Mouse (Mus musculus): ENCODE results near the gene Chpf. TPM values are rescaled to one million over a fixed set of nuclear protein-coding genes. Genes with fewer than 3 reads are reported as not detected.
A peak's percentile ranks its signal among the peaks of the same experiment; 100 is the strongest.

The Chpf gene
- total and polyA plus RNA-seq, 2 experiments from 2014 or later, result 56.8 to 80.4 TPM

GRCm38 (mm10) chr1:75477264-75477965, 1.7 kb downstream of the Chpf start:
- H3K9ac ChIP-seq, result no peak overlapping the region; the same call in 1 of the 2 replicates

GRCm38 (mm10) chr1:75476441-75476840, 2.7 kb downstream of the Chpf start:
- peaks cover 26% of the 10 kb centered on the region for H3K4me1 ChIP-seq (ENCODE audit: insufficient read depth)
- WGBS, result 95% methylated on average over 11 of the region's 11 CpGs
- H3K27me3 ChIP-seq (ENCODE audit: insufficient read depth, low read length), result no peaks in the 10 kb centered on the region
- DNase-seq, result no peak
- peaks cover 53% of the 10 kb centered on the region for H3K36me3 ChIP-seq (ENCODE audit: insufficient read depth)
- H3K27ac ChIP-seq (ENCODE audit: low read depth, low read length), result no peak overlapping the region
- H3K4me2 ChIP-seq (ENCODE audit: low read depth), result no peak overlapping the region
- no peak overlapping the region for H3K4me3 ChIP-seq (ENCODE audit: low read depth, low read length)
- H3K9ac ChIP-seq, result no peak overlapping the region
- no peaks in the 10 kb centered on the region for H3K9me3 ChIP-seq (ENCODE audit: low read length)
- TF ChIP-seq CTCF (IDR thresholded peaks at IDR 0.05; ENCODE audit: low read depth), result no peak
- no peak for ATAC-seq

More at GRCm38 (mm10) chr1:75477264-75477965, 1.7 kb downstream of the Chpf start:
- H3K9me3 ChIP-seq (ENCODE audit: low read length), result no peaks in the 10 kb centered on the region
- peak; percentile 83 for TF ChIP-seq CTCF (IDR thresholded peaks at IDR 0.05; ENCODE audit: low read depth)
- ATAC-seq (no peak), DNase-seq (peak; percentile 86)
- peaks cover 49% of the 10 kb centered on the region for H3K36me3 ChIP-seq (ENCODE audit: insufficient read depth)
- peak overlapping the region; percentile 85 for H3K4me3 ChIP-seq (ENCODE audit: low read depth, low read length)
- 11% methylated on average over 35 of the region's 35 CpGs for WGBS
- H3K4me2 ChIP-seq (ENCODE audit: low read depth), result peak overlapping the region; percentile 82
- H3K4me1 ChIP-seq (ENCODE audit: insufficient read depth), result peaks cover 26% of the 10 kb centered on the region
- H3K27ac ChIP-seq (ENCODE audit: low read depth, low read length), result no peak overlapping the region
- H3K27me3 ChIP-seq (ENCODE audit: insufficient read depth, low read length), result no peaks in the 10 kb centered on the region

DNA sequence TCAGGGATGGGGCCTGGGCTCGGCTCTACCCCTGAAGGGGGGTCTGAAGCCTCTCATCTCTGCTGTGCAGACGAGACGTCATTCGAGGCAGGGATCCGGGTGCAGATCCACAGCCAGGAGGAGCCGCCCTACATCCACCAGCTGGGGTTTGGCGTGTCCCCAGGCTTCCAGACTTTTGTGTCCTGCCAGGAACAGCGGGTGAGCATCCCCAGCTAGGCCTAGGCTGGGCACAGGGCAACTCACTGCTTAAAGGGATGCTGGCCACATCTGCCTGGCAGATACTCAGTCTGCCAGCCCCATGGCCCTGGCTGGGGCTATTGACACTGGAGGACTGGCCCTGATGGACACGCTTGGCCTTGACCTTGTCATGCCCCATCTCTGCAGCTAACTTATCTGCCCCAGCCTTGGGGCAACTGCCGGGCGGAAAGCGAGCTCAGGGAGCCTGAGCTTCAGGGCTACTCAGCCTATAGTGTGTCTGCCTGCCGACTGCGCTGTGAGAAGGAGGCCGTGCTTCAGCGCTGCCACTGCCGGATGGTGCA, 9.8 kb downstream of the Chpf start:
- H3K4me1 ChIP-seq (ENCODE audit: insufficient read depth), result peaks cover 4% of the 10 kb centered on the region; the same call in 1 of the 2 replicates

GRCm38 (mm10) chr1:75467215-75467927, 11.7 kb downstream of the Chpf start:
- H3K36me3 ChIP-seq (ENCODE audit: insufficient read depth), result peaks cover 7% of the 10 kb centered on the region
- H3K27ac ChIP-seq (ENCODE audit: low read depth, low read length), result no peak overlapping the region
- peak; percentile 85 for ATAC-seq
- TF ChIP-seq CTCF (IDR thresholded peaks at IDR 0.05; ENCODE audit: low read depth), result peak; percentile 96
- peaks cover 3% of the 10 kb centered on the region; the same call in 1 of the 2 replicates for H3K27me3 ChIP-seq (ENCODE audit: insufficient read depth, low read length)
- WGBS, result 8% methylated on average over 14 of the region's 14 CpGs
- DNase-seq, result peak; percentile 94
- peaks cover 4% of the 10 kb centered on the region; the same call in 1 of the 2 replicates for H3K4me1 ChIP-seq (ENCODE audit: insufficient read depth)
- H3K4me3 ChIP-seq (ENCODE audit: low read depth, low read length), result no peak overlapping the region
- H3K4me2 ChIP-seq (ENCODE audit: low read depth), result 0 out of 2 replicates have a peak overlapping the region, but pooled peaks have one; percentile 31
- no peak overlapping the region for H3K9ac ChIP-seq
- H3K9me3 ChIP-seq (ENCODE audit: low read length), result no peaks in the 10 kb centered on the region

More for the DNA sequence above, 9.8 kb downstream of the Chpf start:
- H3K36me3 ChIP-seq (ENCODE audit: insufficient read depth), result peaks cover 26% of the 10 kb centered on the region
- peaks cover 3% of the 10 kb centered on the region; the same call in 1 of the 2 replicates for H3K27me3 ChIP-seq (ENCODE audit: insufficient read depth, low read length)
- no peak for TF ChIP-seq CTCF (IDR thresholded peaks at IDR 0.05; ENCODE audit: low read depth)
- 82% methylated on average over 17 of the region's 17 CpGs for WGBS
- H3K4me2 ChIP-seq (ENCODE audit: low read depth), result no peak overlapping the region
- no peaks in the 10 kb centered on the region for H3K9me3 ChIP-seq (ENCODE audit: low read length)
- ATAC-seq (no peak), DNase-seq (no peak)
- no peak overlapping the region for H3K9ac ChIP-seq
- no peak overlapping the region for H3K4me3 ChIP-seq (ENCODE audit: low read depth, low read length)
- no peak overlapping the region for H3K27ac ChIP-seq (ENCODE audit: low read depth, low read length)

GRCm38 (mm10) chr1:75463652-75464204, 15.4 kb downstream of the Chpf start:
- no peak overlapping the region for H3K4me2 ChIP-seq (ENCODE audit: low read depth)
- 67% methylated on average over 5 of the region's 5 CpGs for WGBS
- ATAC-seq, result no peak
- peaks cover 4% of the 10 kb centered on the region for H3K4me1 ChIP-seq (ENCODE audit: insufficient read depth)
- no peak for DNase-seq
- no peaks in the 10 kb centered on the region for H3K9me3 ChIP-seq (ENCODE audit: low read length)
- H3K9ac ChIP-seq, result no peak overlapping the region
- no peak overlapping the region for H3K27ac ChIP-seq (ENCODE audit: low read depth, low read length)
- TF ChIP-seq CTCF (IDR thresholded peaks at IDR 0.05; ENCODE audit: low read depth), result no peak
- H3K36me3 ChIP-seq (ENCODE audit: insufficient read depth), result no peaks in the 10 kb centered on the region
- H3K4me3 ChIP-seq (ENCODE audit: low read depth, low read length), result no peak overlapping the region
- peaks cover 3% of the 10 kb centered on the region; the same call in 1 of the 2 replicates for H3K27me3 ChIP-seq (ENCODE audit: insufficient read depth, low read length)

GRCm38 (mm10) chr1:75462636-75463035, 16.5 kb downstream of the Chpf start:
- 63% methylated on average over 1 of the region's 1 CpGs for WGBS
- no peak overlapping the region for H3K27ac ChIP-seq (ENCODE audit: low read depth, low read length)
- no peak for ATAC-seq

More at GRCm38 (mm10) chr1:75462636-75463035, 16.5 kb downstream of the Chpf start:
- H3K9ac ChIP-seq, result no peak overlapping the region
- H3K27me3 ChIP-seq (ENCODE audit: insufficient read depth, low read length), result peaks cover under 1% of the 10 kb centered on the region; the same call in 1 of the 2 replicates
- no peak for TF ChIP-seq CTCF (IDR thresholded peaks at IDR 0.05; ENCODE audit: low read depth)
- H3K4me1 ChIP-seq (ENCODE audit: insufficient read depth), result peaks cover 4% of the 10 kb centered on the region
- H3K9me3 ChIP-seq (ENCODE audit: low read length), result no peaks in the 10 kb centered on the region
- no peak for DNase-seq
- no peaks in the 10 kb centered on the region for H3K36me3 ChIP-seq (ENCODE audit: insufficient read depth)
- no peak overlapping the region for H3K4me2 ChIP-seq (ENCODE audit: low read depth)
- H3K4me3 ChIP-seq (ENCODE audit: low read depth, low read length), result no peak overlapping the region
